Mouse (Mus musculus): ENCODE results near the gene Dnajc22. TPM values are rescaled to one million over a fixed set of nuclear protein-coding genes. Genes with fewer than 3 reads are reported as not detected.

Dnajc22 gene
- total and polyA plus RNA-seq, 2 experiments from 2014 or later, result 0.61 TPM; not detected in 1

DNA sequence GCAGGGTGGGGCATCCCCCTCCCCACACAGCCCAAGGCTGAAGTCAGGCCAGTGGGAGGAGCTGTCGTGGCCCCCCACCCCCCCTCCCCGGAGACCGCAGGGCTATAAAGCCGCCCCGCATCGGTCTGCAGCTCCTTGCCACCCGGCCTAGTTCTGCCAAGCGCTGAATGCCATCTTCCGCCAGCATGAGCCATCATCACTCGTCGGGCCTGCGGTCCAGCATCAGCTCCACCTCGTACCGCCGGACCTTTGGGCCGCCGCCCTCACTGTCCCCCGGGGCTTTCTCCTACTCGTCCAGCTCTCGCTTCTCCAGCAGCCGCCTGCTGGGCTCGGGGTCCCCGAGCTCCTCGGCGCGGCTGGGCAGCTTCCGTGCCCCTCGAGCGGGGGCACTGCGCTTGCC lies 37.9 kb upstream of the Dnajc22 start, which contains the start of gene Prph:
Gene Prph, plus strand, starts transcription at position 135 of the 400 bp plus-strand sequence.
- H3K4me1 ChIP-seq (ENCODE audit: control insufficient read depth, insufficient read depth), result peaks cover 4% of the 10 kb centered on the region; the same call in 1 of the 2 replicates
- DNase-seq (ENCODE audit: low spot score), result no peak
- no peaks in the 10 kb centered on the region for H3K9me3 ChIP-seq (replicated peaks; ENCODE audit: control insufficient read depth, low read length)

DNA sequence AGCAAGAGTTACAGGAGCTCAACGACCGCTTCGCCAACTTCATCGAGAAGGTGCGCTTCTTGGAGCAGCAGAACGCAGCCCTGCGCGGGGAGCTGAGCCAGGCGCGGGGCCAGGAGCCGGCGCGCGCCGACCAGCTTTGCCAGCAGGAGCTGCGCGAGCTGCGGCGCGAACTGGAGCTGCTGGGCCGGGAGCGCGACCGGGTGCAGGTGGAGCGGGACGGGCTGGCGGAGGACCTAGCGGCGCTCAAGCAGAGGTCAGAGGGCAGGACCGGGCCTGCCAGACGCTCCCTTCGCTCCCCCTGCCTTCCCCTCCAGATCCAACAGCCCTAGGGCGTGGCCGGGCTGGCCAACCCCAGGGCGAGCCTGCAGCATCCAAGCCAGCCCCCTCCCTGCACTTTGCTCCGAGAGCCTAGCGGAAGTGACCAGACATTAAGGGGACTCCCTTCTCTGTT lies 37.4 kb upstream of the Dnajc22 start:
- TF ChIP-seq EP300 (IDR thresholded peaks at IDR 0.05; ENCODE audit: low read depth), result no peak
- no peak for TF ChIP-seq CTCF (IDR thresholded peaks at IDR 0.05; ENCODE audit: low read depth)
- H3K4me3 ChIP-seq (ENCODE audit: low read depth, low read length), result peak overlapping the region; percentile 40
- no peaks in the 10 kb centered on the region for H3K9me3 ChIP-seq (replicated peaks; ENCODE audit: control insufficient read depth, low read length)
- H3K27me3 ChIP-seq (ENCODE audit: control insufficient read depth, insufficient read depth, low read length), result peaks cover 83% of the 10 kb centered on the region
- no peak overlapping the region for H3K27ac ChIP-seq (ENCODE audit: low read depth)
- H3K4me2 ChIP-seq (ENCODE audit: low read depth, low read length), result peak overlapping the region; percentile 57
- H3K36me3 ChIP-seq (replicated peaks; ENCODE audit: control insufficient read depth, insufficient read depth, low read length), result no peaks in the 10 kb centered on the region
- H3K9ac ChIP-seq (replicated peaks; ENCODE audit: low read depth, low read length), result no peak overlapping the region
- whole genome bisulfite sequencing, result 0% methylated on average over 35 of the region's 37 CpGs
- no peak for DNase-seq (ENCODE audit: low spot score)
- peak; percentile 43; the same call in 1 of the 2 replicates for ATAC-seq (ENCODE audit: insufficient read depth, low read depth)
- H3K4me1 ChIP-seq (ENCODE audit: control insufficient read depth, insufficient read depth), result peaks cover 4% of the 10 kb centered on the region; the same call in 1 of the 2 replicates

More for the DNA sequence above, 37.9 kb upstream of the Dnajc22 start, which contains the start of gene Prph:
- TF ChIP-seq CTCF (IDR thresholded peaks at IDR 0.05; ENCODE audit: low read depth), result no peak
- no peak for TF ChIP-seq EP300 (IDR thresholded peaks at IDR 0.05; ENCODE audit: low read depth)
- Histone ChIP-seq H3K9ac (replicated peaks; ENCODE audit: low read depth, low read length) (no peak within 1 kb of the TSS), H3K27me3 (ENCODE audit: control insufficient read depth, insufficient read depth, low read length) (peaks cover 81% of the 10 kb centered on the region), H3K27ac (ENCODE audit: low read depth) (no peak within 1 kb of the TSS), H3K4me2 (ENCODE audit: low read depth, low read length) (peak within 1 kb of the TSS; percentile 57), H3K4me3 (ENCODE audit: low read depth, low read length) (peak within 1 kb of the TSS; percentile 40), H3K36me3 (replicated peaks; ENCODE audit: control insufficient read depth, insufficient read depth, low read length) (no peaks in the 10 kb centered on the region)
- no peak for ATAC-seq (ENCODE audit: insufficient read depth, low read depth)
- 4% methylated on average over 30 of the region's 30 CpGs for WGBS

DNA sequence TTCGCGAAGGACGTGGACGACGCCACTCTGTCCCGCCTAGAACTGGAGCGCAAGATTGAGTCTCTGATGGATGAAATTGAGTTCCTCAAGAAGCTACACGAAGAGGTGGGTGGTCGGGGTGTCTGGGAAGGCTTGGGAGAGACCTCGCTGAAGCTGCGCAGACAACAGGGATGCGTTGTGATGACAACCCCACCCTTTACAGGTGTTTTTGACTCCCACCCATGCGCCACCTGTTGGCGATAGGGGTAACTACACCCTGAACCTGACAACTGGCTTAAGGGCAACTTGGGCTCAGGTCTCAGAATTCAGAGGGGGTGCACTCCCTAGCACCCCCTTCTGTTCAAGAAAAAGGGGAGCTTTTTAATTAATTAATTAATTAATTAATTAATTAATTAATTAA lies 36.6 kb upstream of the Dnajc22 start:
- no peak overlapping the region for H3K9ac ChIP-seq (replicated peaks; ENCODE audit: low read depth, low read length)
- H3K36me3 ChIP-seq (replicated peaks; ENCODE audit: control insufficient read depth, insufficient read depth, low read length), result no peaks in the 10 kb centered on the region
- H3K4me3 ChIP-seq (ENCODE audit: low read depth, low read length), result peak overlapping the region; percentile 40; the same call in 1 of the 2 replicates
- DNase-seq (ENCODE audit: low spot score) (no peak), ATAC-seq (ENCODE audit: insufficient read depth, low read depth) (no peak)
- peaks cover 86% of the 10 kb centered on the region for H3K27me3 ChIP-seq (ENCODE audit: control insufficient read depth, insufficient read depth, low read length)
- TF ChIP-seq EP300 (IDR thresholded peaks at IDR 0.05; ENCODE audit: low read depth), result no peak
- TF ChIP-seq CTCF (IDR thresholded peaks at IDR 0.05; ENCODE audit: low read depth), result peak; percentile 56
- 12% methylated on average over 14 of the region's 14 CpGs for WGBS
- no peak overlapping the region for H3K27ac ChIP-seq (ENCODE audit: low read depth)
- H3K9me3 ChIP-seq (replicated peaks; ENCODE audit: control insufficient read depth, low read length), result no peaks in the 10 kb centered on the region
- peak overlapping the region; percentile 57 for H3K4me2 ChIP-seq (ENCODE audit: low read depth, low read length)
- H3K4me1 ChIP-seq (ENCODE audit: control insufficient read depth, insufficient read depth), result peaks cover 4% of the 10 kb centered on the region; the same call in 1 of the 2 replicates

DNA sequence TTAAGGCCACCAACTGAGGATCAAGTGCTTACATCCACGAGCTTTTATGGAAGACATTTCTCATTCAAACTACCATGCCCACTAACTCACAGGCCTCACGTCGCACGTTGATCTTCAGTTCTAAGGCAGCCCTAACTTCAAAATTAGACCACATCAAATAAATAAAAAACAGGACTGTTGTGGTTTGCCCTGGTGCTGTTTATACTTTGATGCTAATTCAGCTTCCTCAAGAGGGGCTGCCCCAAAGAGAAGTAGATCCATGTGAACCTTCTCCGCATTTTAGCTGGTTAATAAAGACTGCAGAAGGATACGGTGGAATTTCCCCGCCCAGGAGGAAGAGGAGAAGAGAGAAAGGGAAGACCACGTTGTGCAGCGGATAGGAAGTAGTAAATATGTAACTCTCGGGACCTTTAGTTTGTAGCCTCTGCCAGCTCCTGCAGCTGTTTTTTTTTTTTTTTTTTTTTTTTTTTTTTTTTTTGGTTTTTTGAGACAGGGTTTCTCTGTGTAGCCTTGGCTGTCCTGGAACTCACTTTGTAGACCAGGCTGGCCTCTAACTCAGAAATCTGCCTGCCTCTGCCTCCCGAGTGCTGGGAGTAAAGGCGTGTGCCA lies 27.3 kb upstream of the Dnajc22 start:
- no peaks in the 10 kb centered on the region for H3K9me3 ChIP-seq (replicated peaks; ENCODE audit: control insufficient read depth, low read length)
- no peak overlapping the region for H3K27ac ChIP-seq (ENCODE audit: low read depth)
- ATAC-seq (ENCODE audit: insufficient read depth, low read depth) (no peak), DNase-seq (ENCODE audit: low spot score) (no peak)
- no peak overlapping the region for H3K4me3 ChIP-seq (ENCODE audit: low read depth, low read length)
- no peak overlapping the region for H3K9ac ChIP-seq (replicated peaks; ENCODE audit: low read depth, low read length)
- H3K36me3 ChIP-seq (replicated peaks; ENCODE audit: control insufficient read depth, insufficient read depth, low read length), result no peaks in the 10 kb centered on the region
- H3K4me1 ChIP-seq (ENCODE audit: control insufficient read depth, insufficient read depth), result no peaks in the 10 kb centered on the region
- H3K4me2 ChIP-seq (ENCODE audit: low read depth, low read length), result no peak overlapping the region
- 0 out of 2 replicates have a peak, but pooled peaks cover 26% of the 10 kb centered on the region for H3K27me3 ChIP-seq (ENCODE audit: control insufficient read depth, insufficient read depth, low read length)
- TF ChIP-seq EP300 (IDR thresholded peaks at IDR 0.05; ENCODE audit: low read depth) (no peak), CTCF (IDR thresholded peaks at IDR 0.05; ENCODE audit: low read depth) (no peak)
- WGBS, result 71% methylated on average over 12 of the region's 12 CpGs

DNA sequence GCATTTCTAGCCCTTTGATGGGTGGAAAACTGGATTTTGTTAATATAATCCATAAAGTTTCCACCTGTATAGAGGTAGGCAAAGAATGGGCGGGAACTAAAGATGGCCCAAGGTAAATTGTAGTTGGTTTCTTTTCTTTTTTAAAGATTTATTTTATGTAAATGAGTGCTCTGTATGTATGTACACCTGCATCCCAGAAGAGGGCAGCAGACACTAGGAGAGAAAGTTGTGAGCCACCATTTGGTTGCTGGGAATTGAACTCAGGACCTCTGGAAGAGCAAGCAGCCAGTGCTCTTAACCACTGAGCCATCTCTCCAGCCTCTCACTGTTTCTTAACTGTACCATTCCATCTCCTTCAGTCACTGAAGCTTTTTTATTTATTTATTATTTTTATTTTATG lies 21.0 kb upstream of the Dnajc22 start:
- Histone ChIP-seq H3K9ac (replicated peaks; ENCODE audit: low read depth, low read length) (no peak overlapping the region), H3K27me3 (ENCODE audit: control insufficient read depth, insufficient read depth, low read length) (0 out of 2 replicates have a peak, but pooled peaks cover 2% of the 10 kb centered on the region), H3K36me3 (replicated peaks; ENCODE audit: control insufficient read depth, insufficient read depth, low read length) (no peaks in the 10 kb centered on the region; the same call in 1 of the 2 replicates), H3K9me3 (replicated peaks; ENCODE audit: control insufficient read depth, low read length) (no peaks in the 10 kb centered on the region), H3K4me2 (ENCODE audit: low read depth, low read length) (no peak overlapping the region), H3K4me3 (ENCODE audit: low read depth, low read length) (no peak overlapping the region), H3K4me1 (ENCODE audit: control insufficient read depth, insufficient read depth) (peaks cover 16% of the 10 kb centered on the region), H3K27ac (ENCODE audit: low read depth) (no peak overlapping the region)
- 74% methylated on average over 1 of the region's 1 CpGs for WGBS
- TF ChIP-seq EP300 (IDR thresholded peaks at IDR 0.05; ENCODE audit: low read depth), result no peak
- TF ChIP-seq CTCF (IDR thresholded peaks at IDR 0.05; ENCODE audit: low read depth), result no peak
- ATAC-seq (ENCODE audit: insufficient read depth, low read depth) (no peak), DNase-seq (ENCODE audit: low spot score) (no peak)

Data from heart, postnatal 0 days (tissue).